Mouse (Mus musculus) heart, postnatal 0 days (tissue): Measurements from ENCODE around the gene Tgfbi. TPM values are rescaled to one million over a fixed set of nuclear protein-coding genes. Genes with fewer than 3 reads are reported as not detected.

Experiments
- ATAC-seq: fragments of 200-750 bp; cut with Nextera tagmentation; 2 replicates; pipeline ENCODE4 v1.8.0; 2017; ENCODE audit warnings: low read depth, moderate number of reproducible peaks, moderate library complexity; ENCODE audit not compliant: insufficient read depth
- DNase-seq: peaks from one replicate; pipeline ENCODE4 v3.0.0-alpha.2; 2016; ENCODE audit warnings: low spot score
- H3K27ac ChIP-seq: fragments of 300-500 bp; sonication (generic); 2 replicates; pipeline ENCODE4 v1.5.1; 2014; ENCODE audit warnings: low read depth, mild to moderate bottlenecking
- H3K27me3 ChIP-seq: fragments of 300-500 bp; sonication (generic); 2 replicates; pipeline ENCODE4 v1.6.1; 2014; ENCODE audit warnings: low read length, mixed read lengths; ENCODE audit not compliant: control insufficient read depth, insufficient read depth
- H3K36me3 ChIP-seq: fragments of 300-500 bp; sonication (generic); replicated peaks from 2 replicates; pipeline ENCODE4 v1.6.1; 2014; ENCODE audit warnings: low read length, mixed read lengths; ENCODE audit not compliant: control insufficient read depth, insufficient read depth
- H3K4me1 ChIP-seq: fragments of 300-500 bp; sonication (generic); 2 replicates; pipeline ENCODE4 v1.6.1; 2014; ENCODE audit warnings: antibody characterized with exemption; ENCODE audit not compliant: control insufficient read depth, insufficient read depth
- H3K4me2 ChIP-seq: fragments of 300-500 bp; sonication (generic); 2 replicates; pipeline ENCODE4 v1.6.1; 2014; ENCODE audit warnings: low read depth, mild to moderate bottlenecking, low read length, moderate library complexity
- H3K4me3 ChIP-seq: fragments of 300-500 bp; sonication (generic); 2 replicates; pipeline ENCODE4 v1.5.1; 2014; ENCODE audit warnings: low read depth, low read length
- H3K9ac ChIP-seq: fragments of 300-500 bp; sonication (generic); replicated peaks from 2 replicates; pipeline ENCODE4 v1.6.1; 2014; ENCODE audit warnings: low read depth, low read length, mixed read lengths
- H3K9me3 ChIP-seq: fragments of 300-500 bp; sonication (generic); replicated peaks from 2 replicates; pipeline ENCODE4 v1.6.1; 2016; ENCODE audit warnings: low read length; ENCODE audit not compliant: control insufficient read depth
- CTCF ChIP-seq: IDR thresholded peaks from 2 replicates; pipeline ENCODE4 v1.5.1; 2016; ENCODE audit warnings: antibody characterized with exemption, control low read depth, low read depth
- EP300 ChIP-seq: IDR thresholded peaks from 2 replicates; pipeline ENCODE4 v1.6.1; 2016; ENCODE audit warnings: antibody characterized with exemption, low read depth
- WGBS: fragments of 180-500 bp; shearing (Covaris S2); extraction: QIAGEN DNeasy Blood & Tissue Kit; methylation state at CpG from one replicate; pipeline ENCODE4 v1.1.7; 2014; 5-methylcytosine and 5-hydroxymethylcytosine counted together
- polyA plus RNA-seq: library from polyadenylated mRNA; unstranded; fragments of >200 nt; fragmentation: Nextera tagmentation; extraction: Ambion mirVana; gene quantifications from 2 replicates; pipeline ENCODE4 v1.2.1, GENCODE M21; 2015
- total RNA-seq: library from RNA; depleted of rRNA; stranded (reverse); fragments of >200 nt; gene quantifications from 2 replicates; pipeline ENCODE4 v1.2.3, GENCODE M21; 2014; ENCODE audit warnings: low replicate concordance

The Tgfbi gene
- total and polyA plus RNA-seq, 2 experiments from 2014 or later, result 24.3 to 31.3 TPM

- Histone ChIP-seq H3K4me2 (no peak overlapping the region; the same call in 1 of the 2 replicates), H3K9me3 (no peaks in the 10 kb centered on the region), H3K27me3 (no peaks in the 10 kb centered on the region), H3K4me1 (0 out of 2 replicates have a peak, but pooled peaks cover 3% of the 10 kb centered on the region), H3K4me3 (no peak overlapping the region), H3K9ac (no peak overlapping the region), H3K36me3 (no peaks in the 10 kb centered on the region), H3K27ac (peak overlapping the region; percentile 65)
- 24% methylated on average over 7 of the region's 7 CpGs for WGBS
- TF ChIP-seq EP300 (peak; percentile 43; the same call in 1 of the 2 replicates), CTCF (no peak)
- DNase-seq (peak; percentile 54), ATAC-seq (peak; percentile 85)
Measured at GRCm38 (mm10) chr13:56634920-56635319, 25.6 kb downstream of the Tgfbi start.

- WGBS, result 91% methylated on average over 8 of the region's 8 CpGs
- Histone ChIP-seq H3K4me3 (no peak overlapping the region), H3K36me3 (no peaks in the 10 kb centered on the region), H3K9ac (no peak overlapping the region), H3K27me3 (no peaks in the 10 kb centered on the region), H3K9me3 (no peaks in the 10 kb centered on the region), H3K4me1 (0 out of 2 replicates have a peak, but pooled peaks cover 3% of the 10 kb centered on the region), H3K4me2 (no peak overlapping the region), H3K27ac (no peak overlapping the region)
- ATAC-seq, result no peak
- TF ChIP-seq EP300 (no peak), CTCF (no peak)
- DNase-seq, result no peak
Measured at GRCm38 (mm10) chr13:56637027-56637426, 27.7 kb downstream of the Tgfbi start.

- no peak overlapping the region for H3K27ac ChIP-seq
- TF ChIP-seq CTCF, result peak; percentile 76
- no peak for TF ChIP-seq EP300
- DNase-seq (no peak), ATAC-seq (peak; percentile 63)
- no peak overlapping the region for H3K4me2 ChIP-seq
- H3K27me3 ChIP-seq, result peaks cover 6% of the 10 kb centered on the region; the same call in 1 of the 2 replicates
- H3K4me3 ChIP-seq, result no peak overlapping the region
- WGBS, result 90% methylated on average over 2 of the region's 2 CpGs
- no peaks in the 10 kb centered on the region for H3K9me3 ChIP-seq
- no peak overlapping the region for H3K9ac ChIP-seq
- H3K36me3 ChIP-seq, result no peaks in the 10 kb centered on the region
- H3K4me1 ChIP-seq, result no peaks in the 10 kb centered on the region
Measured at GRCm38 (mm10) chr13:56641746-56642145, 32.4 kb downstream of the Tgfbi start.

- no peak for DNase-seq
- 86% methylated on average over 3 of the region's 3 CpGs for WGBS
- no peaks in the 10 kb centered on the region for H3K4me1 ChIP-seq
Measured at GRCm38 (mm10) chr13:56644031-56644430, 34.7 kb downstream of the Tgfbi start.

GRCm38 (mm10) chr13:56645744-56646143, 36.4 kb downstream of the Tgfbi start:
- Histone ChIP-seq H3K9ac (no peak overlapping the region), H3K9me3 (no peaks in the 10 kb centered on the region), H3K27ac (no peak overlapping the region), H3K4me2 (no peak overlapping the region), H3K4me1 (no peaks in the 10 kb centered on the region), H3K36me3 (no peaks in the 10 kb centered on the region), H3K4me3 (no peak overlapping the region), H3K27me3 (peaks cover 6% of the 10 kb centered on the region; the same call in 1 of the 2 replicates)
- TF ChIP-seq EP300 (no peak), CTCF (no peak)
- DNase-seq (no peak), ATAC-seq (no peak)
- 69% methylated on average over 6 of the region's 6 CpGs for WGBS

More at GRCm38 (mm10) chr13:56644031-56644430, 34.7 kb downstream of the Tgfbi start:
- no peak overlapping the region for H3K27ac ChIP-seq
- ATAC-seq, result no peak
- TF ChIP-seq CTCF (no peak), EP300 (no peak)
- H3K36me3 ChIP-seq, result no peaks in the 10 kb centered on the region
- no peaks in the 10 kb centered on the region for H3K9me3 ChIP-seq
- H3K9ac ChIP-seq, result no peak overlapping the region
- peaks cover 6% of the 10 kb centered on the region; the same call in 1 of the 2 replicates for H3K27me3 ChIP-seq
- H3K4me3 ChIP-seq, result no peak overlapping the region
- no peak overlapping the region for H3K4me2 ChIP-seq
